Mouse (Mus musculus) stomach, postnatal 0 days (tissue): ENCODE measurements around the gene Rhobtb1.

ENCODE experiments used
- CTCF ChIP-seq: IDR thresholded peaks from 2 replicates; pipeline ENCODE4 v1.5.1; 2016; ENCODE audit warnings: antibody characterized with exemption, low read depth, mild to moderate bottlenecking, moderate library complexity
- EP300 ChIP-seq: optimal IDR thresholded peaks from 2 replicates; pipeline ENCODE3; 2016; ENCODE audit warnings: antibody characterized with exemption

DNA sequence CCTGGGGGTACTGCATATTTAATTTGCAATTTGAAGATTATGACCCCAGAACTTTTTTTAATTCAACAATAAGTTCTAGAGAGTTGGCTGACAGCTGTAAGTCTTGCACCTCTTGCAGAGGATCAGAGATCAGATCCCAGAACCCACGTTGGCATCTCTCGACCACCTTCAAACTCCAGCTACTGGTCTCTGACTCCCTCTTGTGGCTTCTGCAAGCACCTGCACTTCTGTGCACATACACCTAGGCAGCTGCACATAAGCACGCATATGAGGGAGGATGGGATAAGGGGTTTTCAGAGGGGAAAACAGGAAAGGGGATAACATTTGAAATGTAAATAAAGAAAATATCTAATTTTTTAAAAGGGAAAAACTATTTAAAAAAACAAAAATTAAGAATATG is 57.5 kb downstream of the Rhobtb1 start:
- TF ChIP-seq CTCF (peak; percentile 51), EP300 (no peak)
